Mouse (Mus musculus): ENCODE measurements around the gene Trim33. TPM values are rescaled to one million over a fixed set of nuclear protein-coding genes. Genes with fewer than 3 reads are reported as not detected.

Trim33 gene
- total RNA-seq (2022), result 10 to 100 TPM; 45.6 to 57.6 (median 54.1) TPM

DNA sequence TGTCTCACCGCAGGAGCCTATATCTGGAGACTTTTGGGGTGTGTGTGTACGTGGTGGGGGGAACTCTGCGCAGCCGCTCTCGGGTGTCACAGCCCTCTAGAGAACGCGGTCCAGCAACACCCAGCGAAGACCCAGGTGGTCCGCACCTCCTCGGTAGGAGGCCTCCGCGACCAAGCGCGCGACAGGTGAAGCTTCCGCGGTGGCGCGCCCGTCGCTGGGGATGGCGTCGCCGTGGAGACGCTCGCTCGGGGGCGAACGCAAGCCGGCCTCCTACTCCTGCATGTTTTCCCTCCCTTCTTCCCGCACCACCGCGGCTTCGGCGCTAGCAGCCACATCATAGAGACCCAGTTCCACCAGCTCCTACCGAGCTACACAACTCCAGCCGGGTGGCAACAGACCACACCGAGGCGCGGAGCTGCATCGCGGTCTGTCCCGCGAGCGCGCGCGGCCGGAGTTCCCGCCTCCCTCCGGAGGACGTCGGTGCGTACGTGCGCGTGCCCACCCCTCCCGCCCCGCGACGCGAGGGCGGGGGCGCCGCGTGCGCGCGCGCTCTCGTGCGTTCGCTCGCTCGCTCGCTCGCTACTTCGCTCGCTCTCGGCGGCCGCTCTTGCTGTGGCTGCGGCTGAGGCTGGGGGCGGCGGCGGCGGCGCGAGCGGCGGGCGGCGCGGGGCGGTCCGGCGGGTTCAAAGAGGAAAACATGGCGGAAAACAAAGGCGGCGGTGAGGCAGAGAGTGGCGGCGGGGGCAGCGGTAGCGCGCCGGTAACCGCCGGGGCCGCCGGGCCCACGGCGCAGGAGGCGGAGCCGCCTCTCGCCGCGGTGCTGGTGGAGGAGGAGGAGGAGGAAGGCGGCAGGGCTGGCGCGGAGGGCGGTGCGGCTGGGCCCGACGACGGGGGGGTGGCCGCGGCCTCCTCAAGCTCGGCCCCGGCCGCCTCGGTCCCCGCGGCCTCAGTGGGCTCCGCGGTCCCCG, at the start of gene Trim33:
Gene Trim33, plus strand, starts transcription at position 112 of the 968 bp plus-strand sequence.
- DNase-seq (ENCODE audit: low spot score in 2 of 2), result peak; percentile 71 to 83

DNA sequence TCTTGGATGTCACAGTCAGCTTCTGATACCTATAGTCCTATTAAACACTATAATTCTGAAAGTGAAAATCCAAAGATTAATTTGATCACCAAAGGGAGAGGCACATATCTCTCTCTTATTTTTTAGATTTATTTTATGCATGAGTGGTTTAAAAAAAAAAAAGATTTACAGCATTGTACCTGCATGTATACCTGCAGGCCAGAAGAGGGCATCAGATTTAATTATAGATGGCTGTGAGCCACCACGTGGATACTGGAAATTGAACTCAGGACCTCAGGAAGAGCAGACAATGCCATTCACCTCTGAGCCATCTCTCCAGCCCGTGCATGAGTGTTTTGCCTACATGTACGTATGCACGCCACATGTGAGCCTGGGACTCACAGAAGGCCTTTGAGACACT, 46.7 kb upstream of the Trim33 start:
- no peak for DNase-seq (ENCODE audit: low spot score in 2 of 2)

DNA sequence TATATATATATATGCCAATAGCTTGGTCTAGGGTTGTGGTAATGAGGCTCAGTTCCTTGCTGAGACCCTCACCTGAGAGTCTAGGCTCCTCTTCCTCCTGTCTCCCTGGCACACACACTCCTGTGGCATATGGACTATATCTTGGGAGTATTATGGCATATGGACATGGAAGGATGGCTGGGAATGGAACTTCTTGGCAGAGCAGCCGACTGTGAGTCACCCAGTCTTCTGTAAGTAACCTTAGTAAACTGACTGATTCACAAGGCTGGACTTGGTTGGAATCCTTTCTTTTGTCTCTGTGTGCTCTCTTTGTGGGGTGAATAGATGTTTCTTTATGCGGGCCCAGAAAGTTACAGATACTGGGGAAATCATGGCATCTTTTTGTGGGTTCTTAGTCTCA, 37.6 kb upstream of the Trim33 start:
- DNase-seq (ENCODE audit: low spot score in 2 of 2), result peak; percentile 10 to 13

DNA sequence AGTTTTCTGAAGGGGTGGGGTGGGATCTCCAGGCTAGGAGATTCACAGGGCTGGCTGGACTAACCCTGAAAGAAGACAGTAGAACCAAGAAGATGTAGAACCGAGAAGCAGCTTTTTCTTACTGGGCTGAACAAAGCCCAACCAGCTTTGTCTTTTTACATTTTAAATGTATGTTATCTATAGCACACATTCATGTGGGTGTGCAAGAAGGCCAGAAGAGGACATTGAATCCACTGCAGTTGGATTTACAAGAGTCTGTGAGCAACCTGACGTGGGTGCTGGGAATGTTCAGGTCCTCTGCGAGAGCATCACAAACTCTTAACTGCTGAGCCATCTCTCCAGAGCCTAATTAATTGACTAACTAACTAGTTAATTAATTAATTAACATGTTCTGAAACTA, 36.9 kb upstream of the Trim33 start:
- DNase-seq (ENCODE audit: low spot score in 2 of 2), result no peak

DNA sequence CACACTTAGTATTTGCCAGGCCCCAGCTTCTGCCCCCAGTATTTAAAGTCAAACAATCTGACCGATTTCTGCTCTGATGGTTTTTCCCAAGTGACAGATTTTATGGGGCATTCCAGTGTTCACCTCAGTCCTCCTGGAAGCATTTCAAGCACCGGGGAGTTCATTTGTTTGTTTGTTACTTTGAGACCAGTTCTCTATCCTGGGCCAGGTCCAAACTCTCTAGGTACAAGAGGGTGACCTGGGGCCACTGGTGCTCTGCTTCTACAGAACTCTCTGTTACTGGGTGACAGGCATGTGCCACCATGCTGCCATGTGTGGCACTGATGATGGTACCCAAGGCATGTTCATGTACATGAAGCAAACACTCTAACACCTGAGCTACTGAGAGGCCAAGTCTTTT, 35.6 kb upstream of the Trim33 start:
- DNase-seq (ENCODE audit: low spot score in 2 of 2), result no peak

DNA sequence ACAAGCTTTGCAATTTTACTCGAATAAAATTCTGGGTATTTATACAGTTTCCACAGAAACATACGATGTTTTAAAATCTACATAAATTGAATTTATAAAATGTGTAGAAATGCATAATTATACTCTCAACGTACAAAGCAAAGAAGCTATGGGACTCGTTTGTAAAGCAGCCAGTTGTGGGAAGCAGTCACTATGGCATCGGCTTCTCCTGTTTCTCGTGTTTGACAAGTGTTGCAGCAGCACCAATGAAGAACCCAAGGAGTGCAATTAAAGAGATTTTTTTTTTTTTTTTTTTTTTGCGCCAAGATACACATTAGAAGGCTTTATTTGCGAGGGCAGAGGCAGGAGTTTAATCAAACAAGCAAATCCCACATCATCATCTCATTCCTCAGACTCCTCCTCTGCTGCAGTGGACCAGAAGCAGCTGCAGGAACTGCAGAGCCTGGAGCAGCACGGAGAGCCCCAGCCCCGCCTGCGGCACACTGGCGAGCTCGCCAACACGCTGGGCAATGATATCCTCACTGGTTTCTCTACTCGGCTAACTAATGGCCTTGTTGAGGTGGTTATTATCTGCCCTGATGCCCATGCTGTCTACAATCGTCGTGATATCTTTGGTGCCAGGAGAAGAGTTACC, 32.3 kb upstream of the Trim33 start:
- DNase-seq (ENCODE audit: low spot score in 2 of 2), result no peak

DNA sequence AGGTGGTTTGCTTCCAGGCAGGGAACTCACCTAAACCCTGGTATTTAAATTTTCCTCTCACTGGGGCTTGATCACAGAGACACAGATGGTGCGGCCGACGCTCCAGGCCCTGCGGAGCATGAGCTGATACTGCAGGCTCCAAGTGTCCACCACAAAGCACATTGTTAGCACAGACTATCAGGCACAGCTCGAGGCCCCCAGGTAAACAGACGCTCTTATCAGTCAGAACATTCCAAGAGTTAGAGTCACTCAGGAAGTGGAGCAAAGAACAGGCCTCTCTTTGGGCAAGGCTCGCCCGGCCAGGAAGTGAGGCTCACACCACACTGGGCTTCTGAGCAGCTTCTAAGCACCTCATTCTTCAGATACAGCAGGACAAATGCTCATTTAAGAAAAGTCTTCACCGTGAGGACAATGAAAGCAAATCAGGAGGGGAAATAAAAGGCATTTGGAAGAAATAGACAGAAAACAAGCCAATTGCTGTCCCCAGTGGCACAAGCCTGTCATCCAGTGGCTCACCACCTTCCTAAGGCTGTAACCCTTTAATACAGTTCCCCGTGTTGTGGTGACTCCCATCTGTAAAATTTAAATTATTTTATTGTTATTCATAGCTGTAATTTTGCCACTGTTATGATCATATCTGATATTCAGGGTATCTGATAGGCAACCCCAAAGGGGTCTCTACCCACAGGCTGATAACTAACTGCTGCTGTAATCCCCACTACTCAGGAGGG, 22.8 kb upstream of the Trim33 start:
- DNase-seq (ENCODE audit: low spot score in 2 of 2), result no peak

DNA sequence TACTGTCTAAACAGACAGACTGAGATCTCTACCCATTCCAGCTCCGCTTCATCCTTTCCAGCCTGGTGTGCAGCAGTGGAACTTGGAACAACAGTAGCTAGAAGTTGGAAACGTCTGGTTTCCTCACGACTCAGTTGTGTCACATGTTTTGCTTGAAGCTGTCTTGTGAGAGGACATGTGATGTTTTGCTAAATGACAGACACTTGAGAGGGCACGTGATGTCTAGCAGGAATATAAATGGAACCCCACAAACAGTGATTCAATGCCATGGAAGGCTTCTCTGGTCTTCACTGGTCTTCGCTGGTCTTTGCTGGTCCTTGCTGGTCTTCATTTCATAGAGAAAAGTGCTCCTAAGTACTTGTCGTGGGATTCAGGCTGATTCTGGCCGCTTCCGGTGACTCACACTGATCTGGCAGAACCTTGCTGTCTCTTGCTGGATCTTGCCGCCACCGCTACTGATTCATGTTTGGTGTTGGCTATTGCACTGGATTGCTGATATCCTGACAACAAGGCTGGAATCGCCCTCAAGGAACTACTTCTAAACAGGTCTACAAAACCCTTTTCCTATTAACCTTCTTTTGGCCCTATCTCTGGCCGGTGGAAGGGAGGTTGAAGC, 16.2 kb upstream of the Trim33 start:
- no peak for DNase-seq (ENCODE audit: low spot score in 2 of 2)

DNA sequence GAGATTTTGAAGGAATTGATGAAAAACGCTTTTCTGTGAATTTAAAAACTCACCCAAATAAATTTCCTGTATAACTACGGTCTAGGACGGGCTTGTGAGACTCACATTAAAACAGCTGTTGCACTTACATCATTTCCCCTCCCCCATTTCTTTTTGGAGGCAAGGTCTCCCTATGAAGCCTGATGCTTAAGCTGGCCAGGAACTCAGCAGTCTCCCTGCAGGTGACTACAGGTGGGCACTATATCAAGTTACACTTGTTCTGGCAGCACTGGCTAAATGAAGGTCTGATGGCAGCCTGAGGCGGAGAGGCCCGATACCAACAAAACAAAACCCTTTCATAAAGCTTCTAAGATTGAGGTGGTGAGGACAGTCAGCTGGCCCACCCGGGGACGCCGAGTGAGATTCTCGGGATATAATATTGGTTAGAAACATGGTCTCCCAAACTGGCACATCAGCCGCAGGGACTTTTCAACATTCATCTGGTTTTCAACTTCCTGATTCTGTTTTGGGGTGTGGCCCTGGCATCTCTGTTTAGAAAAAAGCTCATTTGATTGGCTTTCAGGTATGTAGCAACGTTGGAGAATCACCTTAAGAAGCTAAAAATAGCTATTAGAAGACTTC, 422 bp upstream of the Trim33 start:
- DNase-seq (ENCODE audit: low spot score in 2 of 2), result peak in 1 of 2 experiments; percentile 23

DNA sequence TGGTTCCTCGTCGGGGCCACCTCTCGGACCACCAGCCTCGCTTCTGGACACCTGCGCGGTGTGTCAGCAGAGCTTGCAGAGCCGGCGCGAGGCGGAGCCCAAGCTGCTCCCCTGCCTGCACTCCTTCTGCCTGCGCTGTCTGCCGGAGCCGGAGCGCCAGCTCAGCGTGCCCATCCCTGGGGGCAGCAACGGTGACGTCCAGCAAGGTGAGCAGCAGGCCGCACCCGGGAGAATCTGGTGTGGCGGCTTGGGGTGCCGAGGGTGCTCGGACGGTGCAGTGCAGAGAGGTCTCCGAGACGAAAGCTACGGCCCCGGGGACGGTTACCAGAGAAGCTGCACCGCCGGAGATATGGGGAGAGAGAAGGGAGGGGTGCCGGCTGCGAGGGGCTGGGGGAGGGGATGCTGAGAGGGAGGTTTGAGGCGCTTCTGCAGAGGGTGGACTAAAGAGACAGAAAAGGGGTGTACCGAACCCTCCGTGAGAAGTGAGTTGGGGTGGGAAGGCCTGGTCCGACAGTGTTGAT, 1.2 kb downstream of the Trim33 start:
- DNase-seq (ENCODE audit: low spot score in 2 of 2), result peak; percentile 14 to 33

DNA sequence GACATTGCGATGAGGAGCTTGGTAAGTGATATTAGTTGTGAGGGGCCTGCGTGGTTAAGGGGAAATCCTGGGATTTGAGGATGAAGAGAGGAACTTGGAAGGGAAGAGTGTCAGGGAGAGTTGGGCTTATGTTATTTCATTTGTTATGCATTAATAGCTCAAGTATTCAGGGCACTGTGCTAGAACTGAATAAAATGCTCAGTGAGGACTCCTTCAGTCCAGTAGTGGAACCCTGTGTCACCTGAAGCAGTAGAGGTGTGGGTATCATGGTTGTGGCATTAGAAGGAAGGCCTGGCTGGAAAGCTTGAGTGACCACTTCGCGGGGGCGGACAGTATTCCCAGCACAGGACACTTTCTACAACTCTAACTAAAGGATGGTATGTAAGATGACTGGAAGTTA, 1.8 kb downstream of the Trim33 start:
- DNase-seq (ENCODE audit: low spot score in 2 of 2), result peak in 1 of 2 experiments; percentile 8

DNA sequence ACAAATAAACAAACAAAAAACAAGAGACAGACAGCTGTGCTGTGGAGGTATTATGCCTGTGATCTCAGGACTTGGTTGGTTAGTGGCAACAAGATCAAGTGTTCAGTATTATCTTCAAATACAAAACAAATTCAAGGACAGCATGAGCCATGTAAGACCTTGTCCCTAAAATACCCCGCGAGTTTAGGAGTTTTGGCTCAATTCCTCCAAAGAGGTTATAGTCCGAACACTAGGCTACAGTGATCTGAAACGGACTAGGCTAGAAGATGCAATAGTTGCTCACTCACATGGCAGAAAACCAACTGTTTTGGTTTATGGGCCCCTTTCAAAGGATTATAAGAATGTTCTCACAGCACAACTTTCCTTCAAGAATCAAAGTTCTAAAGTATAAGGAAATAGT, 9.7 kb downstream of the Trim33 start:
- DNase-seq (ENCODE audit: low spot score in 2 of 2), result no peak

DNA sequence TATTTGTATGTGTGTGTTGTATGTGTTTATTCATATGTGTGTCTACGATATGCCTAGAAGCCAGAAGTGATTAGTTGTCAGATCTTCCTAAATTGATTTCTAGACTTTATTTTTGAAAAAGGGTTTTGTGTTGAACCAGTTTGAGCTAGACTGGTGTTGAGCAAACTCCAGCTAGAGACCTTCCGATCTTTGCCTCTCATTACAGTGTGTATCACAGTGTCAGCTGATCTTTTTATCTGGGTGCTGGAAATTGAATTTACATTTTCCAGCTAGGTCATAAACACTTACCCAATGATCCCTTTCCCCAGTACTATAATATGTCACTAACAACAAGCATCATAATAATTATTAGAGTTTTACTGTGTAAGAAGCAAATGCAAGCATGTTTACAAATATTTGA, 12.0 kb downstream of the Trim33 start:
- no peak for DNase-seq (ENCODE audit: low spot score in 2 of 2)

DNA sequence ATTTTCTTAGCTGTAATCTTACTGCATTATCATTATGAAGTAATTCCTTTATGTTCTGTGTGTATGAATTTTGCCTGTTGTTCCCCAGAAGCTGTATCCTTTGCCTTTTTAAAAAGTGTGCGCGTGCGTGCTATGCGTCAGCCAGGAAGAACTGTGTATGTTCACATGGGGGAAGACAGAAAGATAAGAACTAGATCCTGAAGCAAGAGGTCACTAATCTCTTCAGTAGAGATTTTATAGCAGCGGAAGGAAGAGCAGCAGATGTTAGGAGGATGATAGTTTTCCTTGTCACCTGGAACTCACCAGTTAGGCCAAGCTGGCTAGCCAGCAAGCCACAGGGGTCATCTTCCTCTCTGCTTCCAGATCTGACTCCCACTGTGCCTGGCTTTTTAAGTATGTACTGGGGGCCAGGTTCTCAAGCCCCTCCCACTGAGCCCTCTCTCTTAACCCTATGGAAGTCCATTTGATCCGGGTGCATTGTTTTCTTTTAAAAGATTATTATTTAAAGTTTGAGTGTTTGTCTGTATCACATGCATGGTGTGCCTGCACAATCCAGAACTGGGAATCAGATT, 26.4 kb downstream of the Trim33 start:
- no peak for DNase-seq (ENCODE audit: low spot score in 2 of 2)

DNA sequence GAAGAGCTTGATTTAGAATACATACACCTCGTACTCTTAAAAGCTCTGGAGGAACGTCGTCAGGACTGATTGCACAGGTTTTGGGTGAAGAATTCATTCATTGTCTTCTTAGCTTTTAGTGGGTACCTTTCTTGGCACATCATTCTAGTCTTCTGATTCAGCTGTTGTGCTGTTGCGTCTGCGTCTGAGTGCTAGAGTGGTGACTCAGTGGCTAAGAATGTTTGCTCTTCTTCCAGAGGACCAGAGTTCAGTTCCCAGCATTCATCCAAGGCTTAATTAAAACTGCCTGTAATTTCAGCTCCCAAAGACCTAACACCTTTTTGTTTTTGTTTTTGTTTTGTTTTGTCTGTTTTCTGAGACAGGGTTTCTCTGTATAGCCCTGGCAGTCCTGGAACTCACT, 30.2 kb downstream of the Trim33 start:
- no peak for DNase-seq (ENCODE audit: low spot score in 2 of 2)

DNA sequence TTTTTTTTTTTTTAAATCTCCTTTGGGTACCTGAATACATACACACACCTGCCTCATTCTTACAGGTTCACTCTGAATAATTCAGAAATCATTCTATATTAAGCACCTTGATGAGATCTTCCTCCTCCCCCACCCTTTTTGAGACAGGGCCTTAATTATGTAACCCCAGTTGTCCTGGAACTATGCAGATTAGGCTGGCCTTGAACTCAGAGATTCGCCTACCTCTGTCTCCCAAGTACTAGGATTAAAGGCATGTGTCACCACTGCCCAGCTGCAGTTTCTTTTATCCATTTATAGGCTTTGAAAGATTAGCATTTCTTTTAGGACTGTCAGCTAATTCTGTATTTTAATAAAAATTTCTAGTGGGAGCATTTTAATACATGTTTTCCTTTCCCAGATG, 30.7 kb downstream of the Trim33 start:
- DNase-seq (ENCODE audit: low spot score in 2 of 2), result no peak

DNA sequence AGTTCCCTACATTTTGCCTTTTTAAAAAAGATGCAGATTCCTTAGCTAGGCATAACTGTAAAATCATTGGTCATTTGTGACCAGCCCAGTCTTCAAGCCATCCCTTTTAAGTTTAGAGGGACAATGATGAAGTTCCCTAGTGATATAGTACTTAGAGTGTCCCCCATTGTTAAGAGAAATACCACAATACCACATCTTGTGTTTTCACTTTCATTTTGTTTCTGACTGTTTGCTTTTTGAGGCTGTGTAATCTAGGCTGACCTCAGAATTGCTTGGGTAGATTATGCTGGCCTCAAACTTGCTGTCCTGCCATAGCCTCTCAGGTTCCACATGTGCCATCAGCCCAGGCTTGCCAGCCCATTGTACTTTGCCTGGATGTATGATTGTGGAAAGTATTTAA, 35.2 kb downstream of the Trim33 start:
- DNase-seq (ENCODE audit: low spot score in 2 of 2), result no peak

DNA sequence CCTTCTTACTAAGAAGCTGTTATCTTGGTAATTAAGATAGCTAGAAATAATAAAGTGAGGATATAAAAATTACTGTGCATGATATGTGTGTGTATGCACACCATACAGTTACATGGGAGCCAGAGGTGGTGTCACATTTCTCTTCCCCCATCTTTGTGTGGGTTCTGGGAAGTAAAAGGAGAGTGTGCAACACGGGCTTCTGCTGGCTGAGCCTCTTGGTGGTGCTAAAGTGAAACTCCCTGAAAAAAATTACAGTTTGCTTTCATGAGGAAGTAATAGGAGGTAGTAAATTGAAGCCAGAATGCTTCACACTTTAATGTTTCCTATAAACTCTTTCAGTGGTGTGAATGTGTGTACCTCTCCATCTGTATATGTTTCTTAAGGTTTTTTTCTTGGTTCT, 56.3 kb downstream of the Trim33 start:
- no peak for DNase-seq (ENCODE audit: low spot score in 2 of 2)

DNA sequence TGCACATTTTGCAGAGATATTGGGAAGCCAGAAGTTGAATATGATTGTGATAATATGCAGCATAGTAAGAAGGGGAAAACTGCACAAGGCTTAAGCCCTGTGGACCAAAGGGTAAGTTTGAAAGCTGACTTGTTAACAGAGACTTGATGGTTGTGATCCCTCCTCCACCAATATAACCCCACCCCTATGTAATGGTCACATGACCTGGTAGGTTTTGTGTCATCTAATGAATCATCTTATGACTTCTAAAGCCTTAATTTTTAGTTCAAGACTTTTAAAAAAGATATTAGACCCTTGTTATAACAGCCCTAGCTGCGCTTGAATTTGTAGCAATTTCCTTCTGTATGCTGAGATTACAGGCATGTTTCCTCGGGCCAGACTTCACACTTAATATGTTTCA, 67.6 kb downstream of the Trim33 start:
- no peak for DNase-seq (ENCODE audit: low spot score in 2 of 2)

DNA sequence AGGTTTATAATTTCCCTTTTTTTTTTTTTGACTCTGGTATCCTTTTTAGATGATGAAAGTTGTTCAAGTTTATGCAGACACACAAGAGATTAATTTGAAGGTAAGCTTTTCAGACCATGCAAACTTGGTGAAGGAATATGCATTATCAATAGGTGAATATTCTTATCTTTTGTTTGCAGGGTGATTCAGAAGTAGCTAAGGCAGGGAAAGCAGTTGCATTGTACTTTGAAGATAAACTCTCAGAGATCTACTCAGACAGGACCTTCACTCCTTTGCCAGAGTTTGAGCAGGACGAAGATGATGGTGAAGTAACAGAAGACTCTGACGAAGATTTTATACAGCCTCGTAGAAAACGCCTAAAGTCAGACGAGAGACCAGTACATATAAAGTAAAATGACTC, 74.4 kb downstream of the Trim33 start:
- DNase-seq (ENCODE audit: low spot score in 2 of 2), result no peak

DNA sequence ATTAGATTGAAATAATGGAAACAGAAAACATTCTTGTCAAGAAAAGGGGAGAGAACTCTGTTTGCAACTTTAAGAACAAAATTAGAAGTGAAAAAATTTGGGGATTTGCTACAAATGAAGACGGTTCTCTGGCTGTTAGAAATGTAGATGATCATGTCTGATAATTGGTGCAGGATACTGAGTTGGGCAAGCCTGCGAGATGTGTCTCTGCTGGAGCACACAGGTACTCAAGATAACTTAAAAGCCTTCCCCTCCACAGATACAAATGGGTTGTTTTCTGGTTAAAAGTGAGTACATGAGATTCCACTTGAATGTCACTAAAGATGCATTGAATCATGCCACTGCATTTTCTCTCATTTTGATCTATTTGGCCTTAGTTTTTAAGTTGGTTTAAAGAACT, 74.9 kb downstream of the Trim33 start:
- no peak for DNase-seq (ENCODE audit: low spot score in 2 of 2)
